Mouse (Mus musculus) urinary bladder, adult 18-20 months (tissue): Measurements from ENCODE around the gene Tpm4.

ENCODE experiments used
- DNase-seq, 2 experiments: peaks; one replicate each; pipeline ENCODE4 v3.0.0; 2022; ENCODE audit warnings: low spot score in 2 of 2, mixed read lengths in 2 of 2

Tpm4 gene

DNA sequence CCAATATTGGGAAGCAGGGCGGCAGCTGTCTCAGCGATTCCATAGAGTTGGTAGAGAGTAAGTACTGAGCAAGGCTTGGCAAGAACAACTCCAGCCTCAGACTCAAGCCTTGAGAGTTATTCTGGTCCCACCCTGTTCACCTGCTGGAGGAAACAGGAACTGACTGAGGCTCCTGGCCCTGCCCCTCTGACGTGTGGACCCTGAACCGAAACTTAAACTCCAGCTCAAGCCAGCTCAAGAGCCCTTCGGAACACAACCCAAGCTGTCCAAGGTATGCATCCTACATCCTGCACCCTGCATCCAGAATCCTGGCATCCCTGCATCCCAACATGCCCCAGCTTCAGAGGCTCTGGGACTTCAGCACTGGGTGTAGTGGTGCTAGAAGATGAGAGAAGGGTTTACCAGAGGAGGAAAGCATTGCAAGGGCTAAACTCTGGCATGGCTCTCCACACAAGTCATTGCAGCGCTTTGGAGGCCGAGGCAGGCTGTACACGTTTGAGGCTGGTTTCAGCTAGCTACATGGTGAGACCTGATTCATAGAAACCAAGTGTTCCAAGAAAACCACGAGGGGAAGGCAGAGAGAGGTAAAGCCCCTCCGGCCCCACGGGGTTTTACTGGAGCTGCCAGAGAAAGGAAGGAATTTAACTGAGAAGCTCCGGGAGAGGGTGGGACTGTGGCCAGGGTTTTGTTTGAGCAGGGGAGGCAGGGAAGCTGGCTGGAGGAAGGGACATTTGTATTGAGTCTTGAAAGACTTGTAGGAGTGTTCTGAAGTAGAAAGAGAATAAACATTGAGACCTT lies 54.8 kb downstream of the Tpm4 start, which contains the start of gene Hsh2d:
Gene Hsh2d, plus strand, starts transcription at position 222 of the 798 bp plus-strand sequence.
- DNase-seq: no peak

GRCm38 (mm10) chr8:72190215-72190539 lies 55.4 kb downstream of the Tpm4 start:
- no peak for DNase-seq

DNA sequence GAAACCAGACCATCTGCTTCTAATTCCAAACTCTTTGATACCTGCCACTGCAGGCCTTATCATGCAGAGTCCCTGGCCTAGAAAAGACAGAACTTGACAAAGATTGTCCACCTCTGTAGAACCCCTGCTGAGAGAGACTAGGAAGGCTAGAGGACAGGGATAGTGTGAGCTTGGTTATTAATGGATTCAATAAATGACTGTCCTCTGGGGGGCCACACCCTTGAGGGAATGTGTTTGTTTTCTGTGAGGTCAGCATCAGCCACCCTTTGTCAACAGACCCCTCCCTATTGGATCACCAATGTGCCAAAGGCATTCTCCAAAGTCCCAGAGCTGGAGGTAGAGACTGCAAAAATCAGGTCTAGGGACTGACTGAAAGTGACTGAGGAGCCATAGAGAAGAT lies 57.3 kb downstream of the Tpm4 start:
- no peak for DNase-seq

- no peak for DNase-seq
Measured at GRCm38 (mm10) chr8:72197997-72198396, 63.2 kb downstream of the Tpm4 start.
